Mouse (Mus musculus): ENCODE data around the gene Tnfrsf12a.

Gene Tnfrsf12a

GRCm38 (mm10) chr17:23644613-23645495 is 32.4 kb downstream of the Tnfrsf12a start, which contains the start of gene Mmp25:
TSS of gene Mmp25 (minus strand) at chr17:23645277.
- DNase-seq (ENCODE audit: low spot score): no peak

- no peak for DNase-seq (ENCODE audit: low spot score)
Measured at GRCm38 (mm10) chr17:23631241-23631640, 46.0 kb downstream of the Tnfrsf12a start.

- no peak for DNase-seq (ENCODE audit: low spot score)
Measured at GRCm38 (mm10) chr17:23630195-23631020, 46.9 kb downstream of the Tnfrsf12a start.

- DNase-seq (ENCODE audit: low spot score): no peak
Measured at GRCm38 (mm10) chr17:23627813-23628212, 49.5 kb downstream of the Tnfrsf12a start.

Measured in urinary bladder, postnatal 10 days (tissue).